Mouse (Mus musculus) heart, embryonic 10.5 days (tissue): ENCODE results near the gene Blmh. TPM values are rescaled to one million over a fixed set of nuclear protein-coding genes. Genes with fewer than 3 reads are reported as not detected.

Source experiments
- DNase-seq: peaks from one replicate; pipeline ENCODE4 v3.0.0-alpha.2; 2017; ENCODE audit warnings: low spot score
- H3K27ac ChIP-seq: fragments of 300-500 bp; sonication (generic); 2 replicates; pipeline ENCODE4 v1.5.1; 2016; ENCODE audit warnings: mild to moderate bottlenecking
- H3K27me3 ChIP-seq: fragments of 300-500 bp; sonication (generic); 2 replicates; pipeline ENCODE4 v1.6.1; 2016; ENCODE audit warnings: mild to moderate bottlenecking; ENCODE audit not compliant: poor library complexity, insufficient read depth, severe bottlenecking
- H3K36me3 ChIP-seq: fragments of 300-500 bp; sonication (generic); 2 replicates; pipeline ENCODE4 v1.6.1; 2016; ENCODE audit warnings: mild to moderate bottlenecking, moderate library complexity
- H3K4me1 ChIP-seq: fragments of 300-500 bp; sonication (generic); 2 replicates; pipeline ENCODE4 v1.6.1; 2016; ENCODE audit warnings: mild to moderate bottlenecking
- H3K4me3 ChIP-seq: fragments of 300-500 bp; sonication (generic); 2 replicates; pipeline ENCODE4 v1.5.1; 2016; ENCODE audit warnings: mild to moderate bottlenecking, moderate library complexity
- H3K9me3 ChIP-seq: fragments of 300-500 bp; sonication (generic); 2 replicates; pipeline ENCODE4 v1.6.1; 2016; ENCODE audit warnings: mild to moderate bottlenecking, moderate library complexity
- WGBS: fragments of 180-500 bp; shearing (Covaris S2); methylation state at CpG from one replicate; pipeline ENCODE4 v1.1.7; 2016; 5-methylcytosine and 5-hydroxymethylcytosine counted together
- polyA plus RNA-seq: library from polyadenylated mRNA; unstranded; fragments of >200 nt; fragmentation: Nextera tagmentation; extraction: Ambion mirVana; gene quantifications from 2 replicates; pipeline ENCODE4 v1.2.1, GENCODE M21; 2016

Gene Blmh
- polyA plus RNA-seq, 1 experiment from 2014 or later, result 152 TPM

DNA sequence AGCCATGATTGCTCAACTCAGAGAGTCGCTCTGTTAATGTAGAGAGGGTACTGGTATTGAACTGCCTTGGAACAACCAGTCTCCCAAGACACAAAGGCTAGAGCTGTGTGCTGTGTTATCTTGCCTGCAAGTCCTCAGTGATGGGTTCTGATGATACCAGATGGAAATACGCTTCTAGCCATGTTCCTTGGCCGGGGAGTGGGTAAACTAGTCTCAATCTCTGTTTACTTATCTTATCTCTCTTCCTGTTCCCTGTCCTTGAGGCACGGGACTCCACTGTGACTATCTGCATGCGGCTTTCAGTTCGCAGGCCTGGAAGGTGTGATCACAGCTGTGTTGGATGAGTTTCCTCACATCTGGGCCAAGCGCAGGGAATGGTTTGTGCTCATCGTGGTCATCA is 94.9 kb downstream of the Blmh start:
- Histone ChIP-seq H3K4me3 (no peak overlapping the region), H3K4me1 (peaks cover 10% of the 10 kb centered on the region; the same call in 1 of the 2 replicates), H3K36me3 (no peaks in the 10 kb centered on the region), H3K27me3 (0 out of 2 replicates have a peak, but pooled peaks cover 19% of the 10 kb centered on the region), H3K27ac (no peak overlapping the region), H3K9me3 (no peaks in the 10 kb centered on the region)
- WGBS, result 20% methylated on average over 8 of the region's 8 CpGs
- no peak for DNase-seq

DNA sequence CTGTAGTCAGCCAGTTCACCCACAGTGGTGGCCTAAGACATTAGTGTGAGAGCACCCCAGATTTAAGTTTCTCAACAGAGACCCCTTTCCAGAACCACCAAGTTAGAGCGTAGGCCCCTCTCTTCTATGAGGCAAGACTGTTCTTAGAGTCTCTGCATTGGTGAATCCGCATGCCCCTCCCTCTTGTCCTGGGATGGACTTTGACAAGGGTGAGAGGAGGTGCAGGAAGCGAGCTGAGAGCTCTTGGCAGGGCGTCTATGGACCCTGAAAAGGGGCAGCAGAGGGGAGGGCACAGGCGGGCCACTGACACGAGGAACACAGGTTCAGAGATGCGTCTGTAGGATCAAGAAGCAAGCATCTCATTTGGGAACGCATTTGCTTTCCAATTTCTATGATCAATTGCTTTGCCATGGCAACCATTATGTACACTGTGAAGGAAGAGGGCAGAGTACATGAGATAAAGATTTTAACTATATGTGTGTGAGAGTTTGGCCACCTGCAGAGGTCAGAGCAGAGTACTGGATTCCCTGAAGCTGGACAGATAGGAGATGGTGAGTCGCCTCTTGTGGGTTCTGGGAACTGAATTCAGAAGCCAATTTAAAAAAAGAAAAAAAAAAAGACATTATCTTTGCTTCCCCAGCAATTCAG is 97.3 kb downstream of the Blmh start:
- DNase-seq, result no peak
- Histone ChIP-seq H3K27ac (no peak overlapping the region), H3K4me3 (no peak overlapping the region), H3K27me3 (0 out of 2 replicates have a peak, but pooled peaks cover 19% of the 10 kb centered on the region), H3K36me3 (no peaks in the 10 kb centered on the region), H3K9me3 (no peaks in the 10 kb centered on the region), H3K4me1 (peaks cover 10% of the 10 kb centered on the region; the same call in 1 of the 2 replicates)
- 73% methylated on average over 9 of the region's 9 CpGs for WGBS

DNA sequence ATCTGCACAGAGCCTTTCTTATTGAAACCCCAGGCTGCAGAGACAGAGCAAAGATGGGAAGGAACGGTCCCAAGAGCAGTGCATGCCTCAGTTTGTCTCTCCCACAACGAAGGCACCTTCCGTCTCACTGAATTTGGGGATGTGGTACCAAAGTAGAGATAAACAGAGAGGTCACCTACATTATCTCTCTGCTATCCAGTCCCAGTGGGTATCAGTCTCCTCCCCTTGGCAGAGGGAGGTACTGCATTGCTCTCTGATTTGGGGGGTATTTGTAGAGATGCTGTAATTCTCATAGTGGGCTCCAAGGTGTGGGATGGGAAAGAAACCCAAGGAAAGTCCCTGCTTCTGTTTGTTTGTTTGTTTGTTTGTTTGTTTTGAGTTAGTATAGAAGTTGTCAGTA is 102.0 kb downstream of the Blmh start:
- Histone ChIP-seq H3K4me3 (no peak overlapping the region), H3K27me3 (no peaks in the 10 kb centered on the region), H3K27ac (no peak overlapping the region), H3K9me3 (no peaks in the 10 kb centered on the region), H3K36me3 (no peaks in the 10 kb centered on the region), H3K4me1 (no peaks in the 10 kb centered on the region)
- WGBS, result 63% methylated on average over 3 of the region's 3 CpGs
- no peak for DNase-seq

GRCm38 (mm10) chr11:77028157-77028556 is 103.5 kb downstream of the Blmh start:
- Histone ChIP-seq H3K4me1 (no peaks in the 10 kb centered on the region), H3K36me3 (no peaks in the 10 kb centered on the region), H3K27ac (no peak overlapping the region), H3K27me3 (no peaks in the 10 kb centered on the region), H3K9me3 (no peaks in the 10 kb centered on the region), H3K4me3 (no peak overlapping the region)
- DNase-seq, result no peak
- WGBS, result 84% methylated on average over 3 of the region's 3 CpGs

GRCm38 (mm10) chr11:77031151-77031934 is 106.7 kb downstream of the Blmh start:
- DNase-seq, result no peak
- no peak overlapping the region for H3K27ac ChIP-seq
- H3K4me1 ChIP-seq, result no peaks in the 10 kb centered on the region
- 67% methylated on average over 14 of the region's 14 CpGs for WGBS
- no peak overlapping the region for H3K4me3 ChIP-seq
- H3K9me3 ChIP-seq, result no peaks in the 10 kb centered on the region
- no peaks in the 10 kb centered on the region for H3K36me3 ChIP-seq
- no peaks in the 10 kb centered on the region for H3K27me3 ChIP-seq

Other genes with a start within 250 kb of the Blmh start
- 0.04 TPM in 1 of 2 replicates, not detected in the other for gene Trarg1, start 245.0 kb upstream of the Blmh start, polyA plus RNA-seq
- 20.9 and 26.5 TPM in 2 replicates for gene Gosr1, start 161.2 kb upstream of the Blmh start, polyA plus RNA-seq
- 11.6 and 14.1 TPM in 2 replicates for gene Cpd, start 77.8 kb upstream of the Blmh start, polyA plus RNA-seq
- 0.40 TPM in 1 of 2 replicates, not detected in the other for gene Tmigd1, start 22.6 kb upstream of the Blmh start, polyA plus RNA-seq
- gene Slc6a4, start 73.8 kb downstream of the Blmh start, polyA plus RNA-seq, result 0.83 and 2.3 TPM in 2 replicates
- 42.5 and 51.3 TPM in 2 replicates for gene Nsrp1, start 153.6 kb downstream of the Blmh start, polyA plus RNA-seq